Mouse (Mus musculus) kidney, adult 2 months (tissue): ENCODE data around the gene Aox1. TPM values are rescaled to one million over a fixed set of nuclear protein-coding genes. Genes with fewer than 3 reads are reported as not detected.
A peak's percentile ranks its signal among the peaks of the same experiment; 100 is the strongest.
"Not testable (repeated sequence)": the region's sequence is repeated elsewhere in the genome, so short reads cannot be mapped to it uniquely, and the experiment has no call there.

Experiments used
- DNase-seq: peaks from one replicate; pipeline ENCODE4 v3.0.0; 2021
- H3K27ac ChIP-seq: fragments of 200-500 bp; 2 replicates; pipeline ENCODE4 v1.5.1; 2012; ENCODE audit warnings: low read depth, low read length, control low read depth, inconsistent platforms; ENCODE audit not compliant: insufficient read depth
- H3K27me3 ChIP-seq: fragments of 200-500 bp; replicated peaks from 2 replicates; pipeline ENCODE4 v1.6.1; 2012; ENCODE audit warnings: mild to moderate bottlenecking, moderate library complexity, low read length, inconsistent platforms; ENCODE audit not compliant: control insufficient read depth, insufficient read depth
- H3K36me3 ChIP-seq: fragments of 200-500 bp; 2 replicates; pipeline ENCODE4 v1.6.1; 2012; ENCODE audit warnings: mild to moderate bottlenecking, moderate library complexity, low read length, inconsistent platforms; ENCODE audit not compliant: control insufficient read depth, insufficient read depth
- H3K4me1 ChIP-seq: fragments of 200-500 bp; 2 replicates; pipeline ENCODE4 v1.6.1; 2011; ENCODE audit warnings: low read length; ENCODE audit not compliant: control insufficient read depth, insufficient read depth
- H3K4me3 ChIP-seq: fragments of 200-500 bp; 2 replicates; pipeline ENCODE4 v1.5.1; 2011; ENCODE audit warnings: mild to moderate bottlenecking, low read depth, low read length, control low read depth; ENCODE audit not compliant: insufficient read depth
- CTCF ChIP-seq: fragments of 200-500 bp; conservative IDR thresholded peaks from 2 replicates; pipeline ENCODE4 v1.5.1; 2011; ENCODE audit warnings: low read depth, mild to moderate bottlenecking, control low read depth, low read length, moderate library complexity, mixed read lengths; ENCODE audit not compliant: insufficient read depth, insufficient read length
- POLR2A ChIP-seq: fragments of 200-500 bp; IDR thresholded peaks from one replicate; pipeline ENCODE4 v1.6.1; 2011; ENCODE audit warnings: low read depth, low read length, control low read depth
- WGBS: fragments of 180-500 bp; shearing (Covaris S2); methylation state at CpG from one replicate; pipeline ENCODE4 v1.1.7; 2018; 5-methylcytosine and 5-hydroxymethylcytosine counted together
- polyA plus RNA-seq: library from polyadenylated mRNA; depleted of rRNA; stranded (reverse); fragments of >200 nt; gene quantifications from 2 replicates; pipeline ENCODE4 v1.2.3, GENCODE M21; 2012; rRNA removed

Gene Aox1
- polyA plus RNA-seq = 1.3 and 1.8 TPM in 2 replicates

DNA sequence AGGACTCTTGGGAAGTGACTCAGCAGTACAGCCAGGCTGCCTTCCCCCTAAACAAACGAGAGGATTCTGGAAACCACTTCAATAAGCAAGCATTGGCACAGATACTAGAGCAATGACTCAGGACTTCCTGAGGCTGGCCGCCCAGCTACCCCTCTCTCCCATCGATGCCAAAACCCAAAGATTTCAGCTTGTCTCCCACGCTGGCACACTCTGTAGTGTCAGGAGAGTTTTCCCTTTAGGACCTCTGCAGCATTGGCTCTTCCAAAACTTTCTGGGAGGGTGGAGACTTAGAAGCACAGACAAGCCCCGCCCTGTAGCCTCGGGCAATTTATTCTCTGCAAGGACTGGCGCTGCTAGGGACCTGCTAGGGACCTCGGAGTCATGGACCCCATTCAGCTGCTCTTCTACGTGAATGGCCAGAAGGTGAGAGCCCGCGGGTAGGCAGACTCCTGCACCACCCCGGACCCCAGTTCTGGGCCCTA lies at the start of gene Aox1:
TSS of gene Aox1 (plus strand) at position 296 of the 482 bp plus-strand sequence.
- WGBS = 10% methylated on average over 12 of the region's 12 CpGs
- Histone ChIP-seq H3K27me3 (no peaks in the 10 kb centered on the region), H3K4me1 (no peaks in the 10 kb centered on the region), H3K4me3 (peak within 1 kb of the TSS; percentile 12), H3K36me3 (no peaks in the 10 kb centered on the region), H3K27ac (no peak within 1 kb of the TSS)
- TF ChIP-seq POLR2A (no peak), CTCF (no peak)
- peak; percentile 58 for DNase-seq

DNA sequence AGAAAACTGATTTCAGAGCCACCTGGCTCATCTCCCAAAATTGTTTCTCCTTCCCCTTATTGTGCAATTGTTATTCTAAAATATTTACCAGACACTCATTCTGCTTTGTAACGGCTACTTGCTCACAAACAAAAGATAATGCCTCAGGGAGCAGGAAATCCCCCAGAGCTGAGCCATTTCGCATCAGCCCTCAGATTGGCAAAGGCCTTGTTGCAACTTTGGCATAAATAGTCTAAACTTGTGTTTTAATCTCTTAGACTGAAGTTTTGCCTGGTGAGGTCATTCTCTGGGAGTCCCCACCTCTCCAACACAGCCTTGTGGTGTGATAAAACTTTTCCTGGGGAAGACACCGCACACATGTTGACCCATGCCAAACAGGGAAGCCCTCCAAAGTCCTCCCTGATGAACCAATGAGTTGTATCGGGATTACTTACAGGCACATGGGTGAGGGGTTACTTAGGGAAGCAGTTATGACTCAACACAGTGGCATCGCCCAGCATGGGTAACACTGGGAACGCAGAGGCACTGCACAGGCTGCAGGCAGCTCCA lies 40.6 kb upstream of the Aox1 start:
- TF ChIP-seq CTCF (no peak), POLR2A (no peak)
- WGBS = 73% methylated on average over 6 of the region's 6 CpGs
- DNase-seq = no peak
- Histone ChIP-seq H3K36me3 (no peaks in the 10 kb centered on the region), H3K4me3 (no peak overlapping the region), H3K4me1 (no peaks in the 10 kb centered on the region), H3K27ac (no peak overlapping the region), H3K27me3 (no peaks in the 10 kb centered on the region)

DNA sequence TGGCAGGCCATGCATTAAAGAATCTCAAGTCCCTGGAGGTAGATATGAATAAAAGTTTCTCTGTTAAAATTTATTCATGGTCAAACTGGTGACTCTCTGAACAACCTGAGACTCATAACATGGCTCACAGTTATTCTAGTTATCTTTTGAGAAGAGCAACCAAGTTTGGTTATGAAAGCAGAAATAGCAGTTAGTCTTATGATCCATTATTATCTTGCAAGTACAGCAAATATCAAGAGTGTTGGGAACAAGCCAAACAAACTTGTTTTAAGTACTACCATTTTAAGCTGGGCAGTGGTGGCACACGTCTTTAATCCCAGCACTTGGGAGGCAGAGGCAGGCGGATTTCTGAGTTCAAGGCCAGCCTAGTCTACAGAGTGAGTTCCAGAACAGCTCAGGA lies 38.5 kb upstream of the Aox1 start:
- H3K27ac ChIP-seq = no peak overlapping the region
- no peaks in the 10 kb centered on the region for H3K27me3 ChIP-seq
- no peak for DNase-seq
- no peaks in the 10 kb centered on the region for H3K4me1 ChIP-seq
- 79% methylated on average over 2 of the region's 2 CpGs for WGBS
- TF ChIP-seq CTCF (no peak), POLR2A (no peak)
- no peaks in the 10 kb centered on the region for H3K36me3 ChIP-seq
- H3K4me3 ChIP-seq = no peak overlapping the region

DNA sequence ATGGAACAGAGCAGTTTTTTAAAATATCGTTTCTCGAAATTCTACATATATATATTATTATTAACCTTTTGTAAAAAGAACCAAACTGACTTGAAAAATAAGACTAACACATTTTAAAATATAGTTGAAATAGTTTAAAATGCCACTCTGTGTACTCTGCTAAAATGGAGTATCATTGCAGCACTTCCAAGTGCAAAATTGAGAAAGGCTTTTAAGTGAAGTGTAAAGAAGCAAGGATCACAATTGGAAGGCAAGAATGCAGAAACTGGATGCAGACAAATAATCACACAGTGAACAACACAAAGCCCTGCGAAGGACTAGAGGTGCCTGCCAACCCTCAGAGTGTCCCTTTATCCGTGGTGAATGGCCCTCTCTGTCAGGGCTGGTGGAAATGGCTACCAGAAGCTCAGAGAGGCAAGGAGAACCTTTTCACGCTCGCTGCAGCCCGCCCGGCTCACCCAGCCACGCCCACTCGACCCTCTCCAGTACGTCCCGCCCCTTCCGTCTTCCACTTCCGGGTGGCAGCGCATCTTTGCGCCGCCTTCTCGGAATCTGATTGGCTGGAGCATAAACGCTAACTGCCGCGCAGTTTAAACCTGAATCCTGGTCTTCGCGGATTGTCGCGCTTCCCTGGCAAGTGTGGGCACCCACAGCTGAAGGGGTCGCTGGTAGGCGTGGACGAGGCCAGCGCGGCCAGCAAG lies 34.1 kb upstream of the Aox1 start, which contains the start of gene Sgo2a:
TSS of gene Sgo2a (plus strand) at position 540 of the 701 bp plus-strand sequence.
- peak within 1 kb of the TSS; percentile 80 for H3K4me3 ChIP-seq
- no peaks in the 10 kb centered on the region for H3K27me3 ChIP-seq
- WGBS = 7% methylated on average over 30 of the region's 30 CpGs
- H3K36me3 ChIP-seq = no peaks in the 10 kb centered on the region
- H3K4me1 ChIP-seq = no peaks in the 10 kb centered on the region
- no peak for TF ChIP-seq CTCF
- peak; percentile 34 for TF ChIP-seq POLR2A
- DNase-seq = peak; percentile 94
- H3K27ac ChIP-seq = peak within 1 kb of the TSS; percentile 12; the same call in 1 of the 2 replicates

DNA sequence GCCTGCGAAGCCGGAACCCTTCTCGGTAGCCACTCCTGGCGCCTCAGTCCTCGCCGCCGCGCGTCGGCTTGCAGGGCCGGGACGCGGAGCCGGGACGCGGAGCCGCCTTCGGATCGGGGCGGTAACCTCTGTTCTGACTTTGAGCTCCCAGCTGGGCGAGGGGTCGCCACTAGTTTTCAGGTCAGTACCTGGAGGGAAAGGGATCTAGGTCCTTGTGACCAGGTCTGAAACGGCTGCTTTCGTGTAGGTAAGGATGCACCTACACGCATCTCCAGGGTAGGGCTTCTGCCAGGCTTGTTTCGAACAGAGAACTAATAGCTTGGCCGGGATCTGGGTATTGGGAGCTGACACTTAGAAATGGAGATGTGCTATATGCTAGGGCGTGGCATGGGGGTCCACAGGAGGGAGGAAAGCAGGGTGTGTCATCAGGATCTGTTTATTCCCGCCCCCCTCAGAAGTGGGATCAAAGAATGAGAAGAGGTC lies 33.6 kb upstream of the Aox1 start:
- under 1% methylated on average over 29 of the region's 29 CpGs for WGBS
- peak overlapping the region; percentile 80 for H3K4me3 ChIP-seq

DNA sequence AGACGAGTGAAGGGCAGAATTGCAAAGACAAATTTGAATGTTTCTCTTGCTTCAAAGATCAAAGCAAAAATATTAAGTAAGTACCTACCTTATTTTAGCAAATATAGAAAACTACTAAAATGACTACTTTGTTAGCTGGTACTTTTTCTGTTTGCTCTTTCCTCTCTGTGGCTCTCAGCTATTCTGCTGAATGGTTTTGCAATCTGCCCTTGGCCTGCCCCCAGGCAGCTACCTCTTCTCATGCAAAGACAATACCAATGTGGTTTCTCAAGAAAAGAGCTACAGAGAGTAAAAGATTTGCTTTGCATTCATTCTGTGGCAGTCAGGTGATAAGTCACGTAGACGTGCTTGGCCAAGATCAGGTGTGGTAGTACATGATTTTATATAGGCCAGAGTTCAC lies 31.6 kb upstream of the Aox1 start:
- DNase-seq = no peak

More for the DNA sequence above, 33.6 kb upstream of the Aox1 start:
- DNase-seq = no peak
- no peak for TF ChIP-seq CTCF
- no peak for TF ChIP-seq POLR2A
- no peaks in the 10 kb centered on the region for H3K36me3 ChIP-seq
- no peaks in the 10 kb centered on the region for H3K27me3 ChIP-seq
- no peak overlapping the region for H3K27ac ChIP-seq
- no peaks in the 10 kb centered on the region for H3K4me1 ChIP-seq

DNA sequence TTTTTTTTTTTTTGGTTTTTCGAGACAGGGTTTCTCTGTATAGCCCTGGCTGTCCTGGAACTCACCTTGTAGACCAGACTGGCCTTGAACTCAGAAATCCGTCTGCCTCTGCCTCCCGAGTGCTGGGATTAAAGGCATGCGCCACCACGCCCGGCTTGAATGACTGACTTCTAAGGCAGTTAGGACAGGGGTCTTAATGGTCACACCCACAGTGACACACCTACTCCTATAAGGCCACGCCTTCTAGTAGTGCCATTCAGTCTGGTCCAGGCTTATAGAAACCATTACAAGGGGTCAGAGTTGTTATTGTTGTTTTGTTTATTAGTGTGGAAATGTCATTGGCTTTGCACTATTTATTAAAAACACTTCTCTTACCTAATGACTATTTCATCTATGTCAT lies 23.3 kb upstream of the Aox1 start:
- DNase-seq, H3K4me1 ChIP-seq, H3K4me3 ChIP-seq, H3K27ac ChIP-seq, H3K36me3 ChIP-seq, H3K27me3 ChIP-seq: not testable (repeated sequence)
- WGBS = 88% methylated on average over 7 of the region's 7 CpGs

More for the DNA sequence above, 31.6 kb upstream of the Aox1 start:
- WGBS = 80% methylated on average over 3 of the region's 3 CpGs
- H3K4me1 ChIP-seq = no peaks in the 10 kb centered on the region
- no peak overlapping the region for H3K27ac ChIP-seq
- no peaks in the 10 kb centered on the region for H3K36me3 ChIP-seq
- no peaks in the 10 kb centered on the region for H3K27me3 ChIP-seq
- no peak overlapping the region for H3K4me3 ChIP-seq
- TF ChIP-seq POLR2A (no peak), CTCF (no peak)

DNA sequence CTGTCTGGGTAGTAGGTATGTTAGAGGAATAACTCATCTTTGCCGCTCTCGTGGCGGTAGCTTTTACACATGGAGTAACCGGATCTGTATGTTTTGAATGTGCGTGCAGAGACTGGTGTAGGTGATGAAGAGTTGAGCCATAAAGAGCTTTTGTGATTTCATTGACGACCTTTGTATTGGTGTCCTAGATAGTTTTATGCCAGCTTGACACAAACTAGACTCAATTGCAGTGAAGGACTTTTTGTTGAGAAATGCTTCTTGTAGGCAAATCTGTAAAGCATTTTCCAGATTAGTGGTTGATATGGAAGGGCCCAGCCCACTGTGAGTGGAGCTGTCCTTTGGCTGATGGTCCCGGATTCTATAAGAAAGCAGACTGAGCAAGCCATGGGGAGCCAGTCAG lies 10.9 kb upstream of the Aox1 start, which contains the start of gene Kctd18:
TSS of gene Kctd18 (minus strand) at position 101 of the 400 bp plus-strand sequence.
- WGBS = 98% methylated on average over 7 of the region's 7 CpGs
- DNase-seq = no peak
- Histone ChIP-seq H3K27me3 (no peaks in the 10 kb centered on the region), H3K27ac (no peak within 1 kb of the TSS), H3K4me3 (no peak within 1 kb of the TSS), H3K4me1 (no peaks in the 10 kb centered on the region), H3K36me3 (no peaks in the 10 kb centered on the region)
- TF ChIP-seq CTCF (no peak), POLR2A (no peak)
